Mouse (Mus musculus) v-Abl transformed pro-B cells (cell line): ENCODE results near the gene Col6a5.

Experiments used
- in situ Hi-C, 2 experiments: fragments of 400-800 bp; cut with MboI; formaldehyde crosslinking; loops; one replicate each; pipeline ENCODE4 v1.15.1; 2025; ENCODE audit not compliant: unreplicated experiment in 2 of 2

Col6a5 gene

GRCm38 (mm10) chr9:105960533-105960932 lies at the start of gene Col6a5:
Col6a5 (minus strand) TSS chr9:105960643.
- in situ Hi-C loops, result no loop called here

DNA sequence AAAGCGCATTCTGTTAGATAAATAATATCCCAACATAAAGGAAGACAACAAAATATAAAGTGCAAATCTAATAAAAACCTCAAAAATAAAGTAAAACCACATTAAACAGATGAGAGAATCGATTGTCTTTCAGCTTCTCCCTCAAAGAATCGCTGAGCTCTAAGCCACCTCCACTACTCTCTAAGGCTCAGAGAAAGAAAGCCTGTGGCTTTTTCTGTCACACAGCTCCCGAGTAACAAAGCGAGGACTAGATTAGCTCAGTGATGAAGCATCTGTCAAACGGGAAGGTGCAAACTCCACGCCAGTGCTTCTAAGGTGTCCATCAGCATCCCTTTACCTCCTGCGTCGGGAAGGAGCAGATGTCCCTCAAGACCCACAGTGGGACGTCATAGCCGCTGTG lies 37.5 kb upstream of the Col6a5 start:
- in situ Hi-C loops, result no loop called here

GRCm38 (mm10) chr9:105992425-105992824 lies 32.0 kb upstream of the Col6a5 start:
- in situ Hi-C loops, result no loop called here

- in situ Hi-C loops, result no loop called here
Measured at GRCm38 (mm10) chr9:105990099-105990498, 29.7 kb upstream of the Col6a5 start.

DNA sequence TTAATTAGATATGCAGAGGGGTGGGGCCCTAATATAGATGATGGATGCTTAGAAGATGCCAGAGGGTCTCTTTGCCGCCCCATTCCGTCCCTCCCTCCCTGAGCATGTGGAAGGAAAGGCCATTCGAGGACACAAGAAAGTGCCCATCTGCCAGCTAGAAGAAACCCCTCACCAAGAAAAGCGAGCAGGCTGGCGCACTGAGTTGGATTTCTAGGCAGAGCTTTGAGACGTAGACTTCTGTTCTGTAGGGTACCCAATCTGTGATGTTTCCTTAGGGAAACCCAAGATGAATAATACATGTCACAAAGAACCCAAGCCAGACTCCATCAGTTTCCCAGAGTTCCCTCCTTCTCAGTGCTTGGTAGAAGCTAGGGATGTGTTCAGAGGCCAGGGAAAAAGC lies 29.0 kb upstream of the Col6a5 start:
- in situ Hi-C loops, result loop anchor here in 1 of 2 experiments (5.0 to 10.0 kb wide), 4 partner anchors 297 to 1415 kb away; partner anchors contain the start of genes Aste1 and Nek11

- in situ Hi-C loops, result loop anchor here in 1 of 2 experiments (5.0 to 10.0 kb wide), 4 partner anchors 296 to 1413 kb away; partner anchors contain the start of genes Aste1 and Nek11
Measured at GRCm38 (mm10) chr9:105988096-105988495, 27.7 kb upstream of the Col6a5 start.

DNA sequence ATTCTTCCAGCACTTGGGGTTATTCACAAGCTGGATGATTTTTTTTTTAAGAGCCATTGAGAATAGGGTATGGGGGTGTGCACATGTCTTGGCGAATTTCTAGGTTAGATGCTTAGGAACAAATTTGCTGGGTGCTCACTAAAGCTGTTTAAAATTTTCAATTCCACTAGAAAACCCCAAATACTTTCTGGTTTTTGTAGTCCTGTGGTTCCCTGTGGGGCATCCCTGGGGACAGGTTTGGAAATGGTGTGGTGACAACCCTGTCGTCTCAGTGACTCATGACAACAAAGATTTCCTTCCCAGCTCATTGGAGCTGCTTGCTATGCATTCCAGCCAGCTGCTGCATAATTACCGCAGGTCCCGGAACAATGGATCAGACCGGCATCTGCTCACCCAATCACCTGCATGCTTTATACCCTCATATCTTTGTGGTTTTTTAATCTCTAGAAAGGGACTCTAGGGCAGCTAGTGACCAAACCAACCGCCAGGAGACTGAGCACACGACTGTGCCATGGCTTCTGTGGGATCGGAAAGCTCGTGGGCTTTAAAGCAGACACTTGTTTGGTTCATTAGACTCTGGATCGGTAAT lies 24.6 kb upstream of the Col6a5 start:
- in situ Hi-C loops, result loop anchor here in 1 of 2 experiments (5.0 to 10.0 kb wide), 4 partner anchors 293 to 1410 kb away; partner anchors contain the start of genes Aste1 and Nek11

DNA sequence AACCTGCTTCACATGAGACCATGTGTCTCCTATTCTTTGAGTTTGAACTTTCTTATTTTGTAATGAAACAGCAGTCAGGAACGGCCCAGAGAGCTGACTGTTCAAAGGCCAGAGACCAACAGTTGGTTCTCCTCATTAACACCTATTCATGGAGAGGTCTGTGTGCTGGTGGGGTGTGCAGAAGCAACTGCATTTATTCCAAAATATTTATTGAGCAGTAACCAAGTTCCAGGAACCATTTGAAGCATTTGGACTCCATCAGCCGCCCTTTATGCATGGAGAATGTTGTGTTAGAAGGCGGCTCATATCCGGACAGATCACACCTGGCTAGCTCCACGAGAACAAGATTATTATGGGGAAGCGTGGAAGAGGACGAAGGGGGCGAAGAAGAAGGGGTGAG lies 18.0 kb upstream of the Col6a5 start:
- in situ Hi-C loops, result no loop called here

GRCm38 (mm10) chr9:105976871-105977270 lies 16.4 kb upstream of the Col6a5 start:
- in situ Hi-C loops, result no loop called here

- in situ Hi-C loops, result no loop called here
Measured at GRCm38 (mm10) chr9:105976314-105976713, 15.9 kb upstream of the Col6a5 start.

DNA sequence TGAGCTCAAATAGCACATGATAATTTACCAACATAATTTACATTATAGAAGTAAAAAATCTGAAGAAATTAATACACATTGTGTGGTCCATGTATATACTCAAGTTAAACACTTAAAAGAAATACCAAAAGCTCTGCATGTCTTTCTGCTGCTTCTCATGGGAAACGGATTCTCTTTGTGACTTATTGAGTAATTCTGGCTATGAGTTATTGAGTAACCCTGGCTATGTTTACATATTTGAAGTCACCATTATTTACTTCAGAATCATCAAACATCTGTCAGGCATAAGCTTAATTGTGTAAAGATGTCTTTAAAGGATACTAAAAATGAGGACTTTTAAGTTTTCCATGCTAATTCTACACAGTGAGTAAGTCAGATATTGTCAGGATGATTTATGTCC lies 13.3 kb upstream of the Col6a5 start:
- in situ Hi-C loops, result no loop called here

GRCm38 (mm10) chr9:105972031-105972430 lies 11.6 kb upstream of the Col6a5 start:
- in situ Hi-C loops, result no loop called here

DNA sequence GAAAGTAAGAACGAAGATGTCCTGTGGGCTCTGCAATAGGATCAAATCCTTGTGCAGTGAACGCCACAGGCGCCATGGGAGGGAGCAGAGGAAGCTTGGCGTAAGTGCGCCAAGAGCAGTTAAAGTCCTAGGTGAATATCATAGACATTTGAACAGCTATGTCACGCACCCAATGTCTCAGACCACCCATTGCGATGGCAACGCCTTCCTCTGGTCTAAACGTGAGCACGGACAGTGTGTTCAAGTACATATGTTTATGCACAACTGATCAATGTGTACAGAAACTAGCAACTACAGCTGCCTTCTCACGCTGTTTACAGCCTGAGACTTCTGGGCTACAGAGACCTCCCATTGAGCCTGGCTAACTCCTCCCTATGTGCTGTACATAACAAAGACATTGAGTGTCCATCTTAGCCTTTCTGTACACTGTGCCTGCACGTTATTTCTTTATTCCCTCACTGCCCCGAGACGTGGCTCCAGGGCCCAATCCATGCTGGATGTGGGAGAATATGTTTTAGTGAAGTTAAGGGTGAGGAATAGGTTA lies 11.0 kb upstream of the Col6a5 start:
- in situ Hi-C loops, result no loop called here

DNA sequence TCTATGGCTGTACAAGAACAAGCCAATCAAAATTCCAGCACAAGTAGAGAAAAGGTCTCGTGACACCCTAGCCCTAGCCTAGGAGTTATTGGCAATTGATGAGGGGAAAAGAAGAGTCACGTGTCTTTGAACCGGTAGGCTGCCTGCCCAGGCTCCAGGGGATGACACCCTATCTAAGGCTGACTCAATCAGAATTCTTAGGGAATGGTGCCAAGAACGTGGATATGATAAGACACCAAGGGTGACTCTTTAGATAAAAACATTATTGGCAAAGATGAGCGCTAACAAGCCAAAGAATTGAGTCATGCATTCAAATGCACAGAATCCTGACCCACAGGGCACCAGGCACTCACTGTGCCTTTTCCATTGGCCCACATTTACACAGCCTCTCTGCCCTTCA lies 10.5 kb upstream of the Col6a5 start:
- in situ Hi-C loops, result no loop called here

DNA sequence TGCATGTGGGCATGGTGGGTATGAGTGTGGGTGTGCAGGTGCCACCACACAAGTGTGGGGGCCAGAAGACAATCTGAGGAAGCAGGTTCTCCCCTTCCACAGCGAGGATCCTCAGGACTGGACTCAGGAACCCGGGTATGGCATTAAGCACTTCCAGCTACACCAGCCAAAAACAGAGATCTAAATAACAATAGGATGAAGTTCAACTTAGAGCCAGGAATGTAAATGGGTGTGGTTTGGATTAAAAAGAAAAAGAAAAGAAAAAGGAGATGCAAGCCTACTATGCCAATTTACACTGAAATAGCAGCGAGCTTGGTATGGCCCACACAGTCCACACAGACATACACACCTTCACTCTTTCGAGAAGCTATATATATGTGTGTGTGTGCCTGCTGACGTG lies 7.5 kb upstream of the Col6a5 start:
- in situ Hi-C loops, result no loop called here

- in situ Hi-C loops, result no loop called here
Measured at GRCm38 (mm10) chr9:105959116-105959515, 1.3 kb downstream of the Col6a5 start.

- in situ Hi-C loops, result no loop called here
Measured at GRCm38 (mm10) chr9:105949755-105950154, 10.7 kb downstream of the Col6a5 start.

DNA sequence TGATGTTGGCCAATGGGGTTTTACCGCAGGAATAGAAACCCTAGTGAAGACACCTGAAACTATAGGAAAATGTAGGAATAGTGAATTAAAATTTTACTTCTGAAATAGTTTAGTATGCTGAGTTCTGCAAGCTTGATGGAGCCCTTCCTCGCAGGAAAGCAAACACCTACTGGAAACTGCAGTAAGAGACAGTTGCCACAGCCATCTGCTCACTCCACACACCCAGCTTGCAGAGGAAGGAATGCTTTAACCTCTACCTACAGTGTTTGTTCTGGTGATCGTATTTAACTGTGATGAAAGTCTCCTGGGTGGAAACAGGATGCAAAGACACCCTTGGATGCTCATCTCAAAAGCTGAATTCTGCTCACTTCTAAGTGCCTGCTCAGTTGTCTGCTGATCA lies 12.9 kb downstream of the Col6a5 start:
- in situ Hi-C loops, result no loop called here

DNA sequence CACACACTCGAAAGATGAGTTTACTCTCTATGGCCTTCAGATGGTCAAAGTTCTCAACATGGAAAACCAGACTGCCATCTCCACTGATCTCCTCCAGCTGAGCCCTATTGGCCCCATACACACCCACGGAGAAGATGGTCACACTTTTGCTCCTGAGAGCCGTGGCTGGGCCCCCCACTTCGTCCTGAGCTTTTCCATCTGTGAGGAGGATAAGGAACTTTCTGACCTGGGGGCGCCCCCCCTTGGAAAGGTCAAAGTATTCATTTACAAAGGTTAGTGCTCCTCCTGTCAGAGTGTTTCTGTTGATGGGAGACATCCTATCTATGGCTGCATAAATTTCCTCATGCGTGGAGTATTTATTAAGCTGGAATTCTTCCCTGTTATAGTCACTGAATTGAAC lies 26.6 kb downstream of the Col6a5 start:
- in situ Hi-C loops, result no loop called here

DNA sequence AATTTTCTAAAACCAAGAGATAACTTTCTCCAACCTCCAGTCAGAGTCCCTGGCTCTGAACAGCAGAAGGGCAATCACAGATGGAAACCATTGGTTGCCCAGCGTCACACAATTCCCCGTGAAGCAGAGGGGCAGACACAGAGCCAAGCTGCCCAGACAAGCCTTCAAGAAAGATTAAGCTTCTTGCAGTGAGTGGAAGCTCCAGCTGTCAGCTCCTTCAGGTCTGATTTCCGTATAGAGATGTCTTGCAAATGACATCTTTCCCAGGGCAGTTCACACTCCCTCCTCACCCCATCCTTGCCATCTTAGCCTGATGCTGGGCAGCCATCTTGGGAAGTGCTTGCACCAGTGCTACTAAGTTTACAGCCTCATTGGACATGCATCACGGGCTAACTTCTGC lies 31.2 kb downstream of the Col6a5 start:
- in situ Hi-C loops, result no loop called here

DNA sequence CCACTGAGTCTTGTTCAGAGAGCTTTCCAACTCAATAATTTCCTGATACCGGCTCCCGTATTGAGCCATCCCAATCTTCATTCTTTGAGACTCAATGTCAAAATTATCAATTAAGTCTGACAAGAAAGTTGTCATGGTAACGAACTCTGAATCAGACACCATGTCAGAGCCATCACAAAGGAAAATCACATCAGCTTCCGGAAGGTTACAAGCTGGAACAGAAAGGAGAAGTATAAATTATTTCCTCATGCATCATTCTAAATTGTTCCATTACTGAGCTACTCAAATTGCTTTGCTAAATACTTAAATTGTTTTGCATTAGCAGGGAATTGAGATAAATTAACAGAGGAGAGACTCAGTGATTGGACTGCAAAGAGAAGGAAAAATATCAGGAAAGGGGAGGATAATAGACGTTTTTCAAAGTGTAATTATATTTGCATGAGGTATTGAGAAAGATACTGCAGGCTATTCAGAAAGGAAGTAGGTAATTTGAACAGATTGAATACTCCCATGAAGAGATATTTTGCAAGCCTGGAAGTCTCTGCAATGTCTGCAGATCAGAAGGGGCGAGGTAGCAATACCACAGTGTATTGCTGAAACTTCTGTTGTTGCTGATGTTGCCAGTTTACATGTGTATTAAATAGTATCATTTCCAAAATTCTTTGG lies 31.9 kb downstream of the Col6a5 start:
- in situ Hi-C loops, result no loop called here

- in situ Hi-C loops, result no loop called here
Measured at GRCm38 (mm10) chr9:105923659-105924058, 36.8 kb downstream of the Col6a5 start.
